8 mouse cellular contexts compared by ENCODE assay signal in the genomic region with DNA sequence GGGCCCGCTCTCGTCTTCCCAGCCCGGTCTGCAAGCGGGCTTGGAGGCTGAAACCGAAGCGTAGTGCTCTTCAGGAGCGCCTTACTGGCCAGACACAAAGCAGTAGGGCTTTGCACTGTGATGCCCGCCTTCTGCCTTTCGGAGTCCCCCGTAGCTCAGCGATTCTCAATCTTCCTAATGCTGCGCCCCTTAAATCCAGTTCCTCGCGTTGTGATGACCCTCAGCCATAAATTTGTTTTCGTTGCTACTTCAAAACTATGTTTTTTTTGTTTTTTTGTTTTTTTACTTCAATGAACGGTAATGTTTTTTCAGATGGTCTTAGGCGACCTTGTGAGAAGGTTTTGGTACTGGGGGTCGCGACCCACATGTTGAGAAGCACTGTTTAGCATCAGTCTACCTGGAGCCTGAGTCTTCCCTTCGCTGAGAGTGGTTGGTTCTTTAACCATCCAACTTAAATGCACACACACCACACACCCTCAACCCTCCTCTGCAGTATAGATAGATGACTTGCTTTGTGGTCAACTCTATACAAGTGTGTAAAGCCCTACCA. TPM values are rescaled to one million over a fixed set of nuclear protein-coding genes. Genes with fewer than 3 reads are reported as not detected.
DNase-seq lines count a peak whose midpoint lies in the region; ATAC-seq and TF ChIP-seq lines count a peak whose summit lies in the region.

No protein-coding gene starts in this region.

- H3K4me2 ChIP-seq in kidney, embryonic 14.5 days (replicated peaks; ENCODE audit: low read depth, low read length) = peak overlapping the region; percentile 96
- H3K4me2 ChIP-seq in hindbrain, postnatal 0 days (ENCODE audit: low read depth, low read length) = peak overlapping the region; percentile 94
- peak overlapping the region; percentile 81 for H3K4me2 ChIP-seq in midbrain, embryonic 15.5 days

- 0 out of 2 replicates have a peak, but pooled peaks have one; percentile 13 for ATAC-seq in kidney, embryonic 14.5 days (ENCODE audit: low FRiP score, low TSS enrichment)
- ATAC-seq in hindbrain, postnatal 0 days = no peak; the same call in 1 of the 2 replicates
- peak; percentile 38 for ATAC-seq in midbrain, embryonic 15.5 days (replicated peaks)
- ATAC-seq in activated CD4-positive, CD25-positive, alpha-beta regulatory T cell, adult 4 months = no peak

- H3K27ac ChIP-seq in kidney, embryonic 14.5 days (ENCODE audit: low read depth, low read length) = peak overlapping the region; percentile 87
- peak overlapping the region; percentile 73 for H3K27ac ChIP-seq in cortical plate, adult 2 months (ENCODE audit: insufficient read depth, low read length)
- H3K27ac ChIP-seq in hindbrain, postnatal 0 days = peak overlapping the region; percentile 90
- peak overlapping the region; percentile 91 for H3K27ac ChIP-seq in midbrain, embryonic 15.5 days

- WGBS in kidney, embryonic 14.5 days = 2% methylated on average over 20 of the region's 20 CpGs
- 2% methylated on average over 20 of the region's 20 CpGs for WGBS in hindbrain, postnatal 0 days
- under 1% methylated on average over 20 of the region's 20 CpGs for WGBS in midbrain, embryonic 15.5 days

- H3K9me3 ChIP-seq in kidney, embryonic 14.5 days (ENCODE audit: control insufficient read depth, low read length) = no peaks in the 10 kb centered on the region
- no peaks in the 10 kb centered on the region for H3K9me3 ChIP-seq in hindbrain, postnatal 0 days (ENCODE audit: low read length)
- no peaks in the 10 kb centered on the region for H3K9me3 ChIP-seq in midbrain, embryonic 15.5 days

- no peaks in the 10 kb centered on the region for H3K27me3 ChIP-seq in kidney, embryonic 14.5 days (ENCODE audit: control insufficient read depth, insufficient read depth, low read length)
- H3K27me3 ChIP-seq in hindbrain, postnatal 0 days (ENCODE audit: insufficient read depth, low read length) = no peaks in the 10 kb centered on the region
- H3K27me3 ChIP-seq in midbrain, embryonic 15.5 days (replicated peaks) = no peaks in the 10 kb centered on the region

- H3K9ac ChIP-seq in kidney, embryonic 14.5 days (ENCODE audit: low read depth, low read length) = peak overlapping the region; percentile 86
- peak overlapping the region; percentile 69 for H3K9ac ChIP-seq in hindbrain, postnatal 0 days (replicated peaks; ENCODE audit: low read length)
- peak overlapping the region; percentile 92 for H3K9ac ChIP-seq in midbrain, embryonic 15.5 days

- no peaks in the 10 kb centered on the region; the same call in 1 of the 2 replicates for H3K36me3 ChIP-seq in kidney, embryonic 14.5 days (ENCODE audit: control insufficient read depth, insufficient read depth, low read length)
- no peaks in the 10 kb centered on the region for H3K36me3 ChIP-seq in hindbrain, postnatal 0 days (ENCODE audit: insufficient read depth, low read length)
- H3K36me3 ChIP-seq in midbrain, embryonic 15.5 days (replicated peaks) = no peaks in the 10 kb centered on the region

- H3K4me3 ChIP-seq in kidney, embryonic 14.5 days (ENCODE audit: low read length) = peak overlapping the region; percentile 98
- peak overlapping the region; percentile 88 for H3K4me3 ChIP-seq in cortical plate, adult 2 months (ENCODE audit: insufficient read depth, low read length)
- H3K4me3 ChIP-seq in hindbrain, postnatal 0 days (ENCODE audit: low read length) = peak overlapping the region; percentile 82
- peak overlapping the region; percentile 94 for H3K4me3 ChIP-seq in midbrain, embryonic 15.5 days

- no peak for TF ChIP-seq POLR2A in cortical plate, adult 2 months (IDR thresholded peaks at IDR 0.05; ENCODE audit: extremely low read depth, insufficient read depth, low read length)

- no peak for DNase-seq in kidney, postnatal 36 days
- no peak for DNase-seq in hindbrain, postnatal 0 days (ENCODE audit: low spot score)
- DNase-seq in urinary bladder, postnatal 14 days (ENCODE audit: low spot score) = no peak
- no peak for DNase-seq in cerebellum, postnatal 36 days

- H3K4me1 ChIP-seq in kidney, embryonic 14.5 days (ENCODE audit: control insufficient read depth, insufficient read depth, low read length) = peaks cover 10% of the 10 kb centered on the region
- H3K4me1 ChIP-seq in cortical plate, adult 2 months (ENCODE audit: control insufficient read depth, insufficient read depth, low read length) = peaks cover 4% of the 10 kb centered on the region
- H3K4me1 ChIP-seq in hindbrain, postnatal 0 days (ENCODE audit: insufficient read depth, low read length) = peaks cover 14% of the 10 kb centered on the region
- H3K4me1 ChIP-seq in midbrain, embryonic 15.5 days = peaks cover 16% of the 10 kb centered on the region

- TF ChIP-seq CTCF in cortical plate, adult 2 months (IDR thresholded peaks at IDR 0.05; ENCODE audit: extremely low read depth, insufficient read depth, low read length) = no peak
- no peak for TF ChIP-seq CTCF in hindbrain, postnatal 0 days (IDR thresholded peaks at IDR 0.05; ENCODE audit: low read depth)

RNA-seq across cellular contexts. Expression of a gene that starts 15.2 kb away (rescaled TPM):
- 473 and 512 TPM in 2 replicates for polyA plus RNA-seq in kidney, embryonic 14.5 days (2014; fragmentation: Nextera tagmentation; extraction: Ambion mirVana)
- 127 and 129 TPM in 2 replicates for polyA plus RNA-seq in cortical plate, adult 2 months (2012; rRNA removed)
- total RNA-seq in hindbrain, postnatal 0 days (2014; rRNA removed) = 82.8 and 91.7 TPM in 2 replicates
- polyA plus RNA-seq in hindbrain, postnatal 0 days (2015; fragmentation: Nextera tagmentation; extraction: Ambion mirVana) = 444 and 446 TPM in 2 replicates
- polyA plus RNA-seq in midbrain, embryonic 15.5 days (2015; fragmentation: Nextera tagmentation; extraction: Ambion mirVana) = 382 and 383 TPM in 2 replicates
- polyA plus RNA-seq in activated CD4-positive, CD25-positive, alpha-beta regulatory T cell, adult 4 months (2017; shearing (Covaris generic)) = 100 to 1,000 TPM; 282 to 307 TPM

Comparison
In these comparisons a context has a peak if more than half of its experiments do, and no peak if none do; other contexts are left out.
1. ATAC-seq: peak in kidney, embryonic 14.5 days (single experiment) and midbrain, embryonic 15.5 days (single experiment); none in hindbrain, postnatal 0 days (single experiment) and activated CD4-positive, CD25-positive, alpha-beta regulatory T cell, adult 4 months (single experiment).
2. Peak in every context shown above with its lines, with median percentiles within 50 percentile points of each other: H3K27ac ChIP-seq, H3K4me2 ChIP-seq, H3K4me3 ChIP-seq and H3K9ac ChIP-seq.